Mouse (Mus musculus) heart, embryonic 13.5 days (tissue): ENCODE measurements at regions not wholly inside any gene's neighbourhood (a gene's known extent, or its start where the extent isn't known, plus 50 kb on each side); places are given as distances from the start of the nearest gene placed in this dataset.

Experiments used
- ATAC-seq: fragments of 200-750 bp; cut with Nextera tagmentation; 2 replicates; pipeline ENCODE4 v1.8.0; 2017; ENCODE audit warnings: moderate TSS enrichment; ENCODE audit not compliant: insufficient number of reproducible peaks, low FRiP score, low TSS enrichment; ENCODE audit errors: extremely low read depth
- H3K27ac ChIP-seq: fragments of 300-500 bp; sonication (generic); replicated peaks from 2 replicates; pipeline ENCODE4 v1.5.1; 2015; ENCODE audit warnings: moderate library complexity, mild to moderate bottlenecking, inconsistent platforms
- H3K27me3 ChIP-seq: fragments of 300-500 bp; sonication (generic); replicated peaks from 2 replicates; pipeline ENCODE4 v1.6.1; 2015; ENCODE audit warnings: mild to moderate bottlenecking, inconsistent platforms
- H3K36me3 ChIP-seq: fragments of 300-500 bp; sonication (generic); 2 replicates; pipeline ENCODE4 v1.6.1; 2015; ENCODE audit warnings: mild to moderate bottlenecking, inconsistent platforms
- H3K4me1 ChIP-seq: fragments of 300-500 bp; sonication (generic); 2 replicates; pipeline ENCODE4 v1.6.1; 2015; ENCODE audit warnings: inconsistent platforms
- H3K4me2 ChIP-seq: fragments of 300-500 bp; sonication (generic); 2 replicates; pipeline ENCODE4 v1.6.1; 2015; ENCODE audit warnings: inconsistent platforms, mild to moderate bottlenecking, moderate library complexity
- H3K4me3 ChIP-seq: fragments of 300-500 bp; sonication (generic); 2 replicates; pipeline ENCODE4 v1.5.1; 2015; ENCODE audit warnings: moderate library complexity, mild to moderate bottlenecking, inconsistent platforms
- H3K9ac ChIP-seq: fragments of 300-500 bp; sonication (generic); 2 replicates; pipeline ENCODE4 v1.6.1; 2015; ENCODE audit warnings: inconsistent platforms, mild to moderate bottlenecking, moderate library complexity
- H3K9me3 ChIP-seq: fragments of 300-500 bp; sonication (generic); 2 replicates; pipeline ENCODE4 v1.6.1; 2016; ENCODE audit warnings: inconsistent platforms
- WGBS: fragments of 180-500 bp; shearing (Covaris S2); methylation state at CpG from one replicate; pipeline ENCODE4 v1.1.7; 2015; ENCODE audit warnings: mixed read lengths; 5-methylcytosine and 5-hydroxymethylcytosine counted together

DNA sequence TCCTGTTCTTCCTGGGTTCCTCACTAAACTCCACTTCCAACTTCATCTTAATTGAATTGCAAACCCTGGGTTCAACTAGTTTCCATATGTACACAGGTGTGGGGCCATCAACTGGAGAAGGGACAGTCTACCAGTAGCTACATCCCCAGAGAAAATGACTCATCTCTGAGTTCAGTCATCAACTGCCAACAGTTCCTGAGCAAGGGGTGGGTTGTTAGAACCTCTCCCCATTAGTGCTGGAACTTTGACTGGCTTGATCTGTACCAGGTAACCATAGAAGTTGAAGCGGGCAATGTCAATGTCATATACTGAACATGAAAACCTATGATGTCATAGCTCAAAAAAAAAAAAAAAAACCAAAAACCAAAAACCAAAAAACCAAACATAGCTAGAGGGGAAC is 69.8 kb downstream of the Gm21750 start:
- Histone ChIP-seq H3K4me3 (no peak overlapping the region), H3K4me2 (no peak overlapping the region), H3K9ac (no peak overlapping the region), H3K27ac (no peak overlapping the region), H3K4me1 (peaks cover 15% of the 10 kb centered on the region), H3K36me3 (no peaks in the 10 kb centered on the region), H3K9me3 (no peaks in the 10 kb centered on the region), H3K27me3 (no peaks in the 10 kb centered on the region)
- no peak for ATAC-seq
- WGBS = 82% methylated on average over 1 of the region's 1 CpGs

- 35% methylated on average over 3 of the region's 3 CpGs for WGBS
- H3K27ac ChIP-seq = no peak overlapping the region
- no peak overlapping the region for H3K4me3 ChIP-seq
- no peak overlapping the region for H3K9ac ChIP-seq
- ATAC-seq = no peak
- H3K36me3 ChIP-seq = no peaks in the 10 kb centered on the region
- peaks cover 15% of the 10 kb centered on the region for H3K4me1 ChIP-seq
- no peaks in the 10 kb centered on the region for H3K9me3 ChIP-seq
- H3K4me2 ChIP-seq = no peak overlapping the region
- H3K27me3 ChIP-seq = no peaks in the 10 kb centered on the region
Observed at GRCm38 (mm10) chr14:73732161-73732560, 71.1 kb downstream of the Gm21750 start.

GRCm38 (mm10) chr14:73750790-73751189 is 89.8 kb downstream of the Gm21750 start:
- Histone ChIP-seq H3K36me3 (no peaks in the 10 kb centered on the region), H3K9ac (no peak overlapping the region), H3K4me3 (no peak overlapping the region), H3K4me1 (no peaks in the 10 kb centered on the region), H3K27ac (no peak overlapping the region), H3K4me2 (no peak overlapping the region), H3K9me3 (no peaks in the 10 kb centered on the region), H3K27me3 (no peaks in the 10 kb centered on the region)
- WGBS = 48% methylated on average over 6 of the region's 6 CpGs
- no peak for ATAC-seq

- Histone ChIP-seq H3K9me3 (no peaks in the 10 kb centered on the region), H3K36me3 (no peaks in the 10 kb centered on the region), H3K9ac (no peak overlapping the region), H3K4me2 (no peak overlapping the region), H3K27ac (no peak overlapping the region), H3K4me1 (no peaks in the 10 kb centered on the region), H3K27me3 (no peaks in the 10 kb centered on the region), H3K4me3 (no peak overlapping the region)
- WGBS = 26% methylated on average over 1 of the region's 1 CpGs
- no peak for ATAC-seq
Observed at GRCm38 (mm10) chr14:73759986-73760385, 99.0 kb downstream of the Gm21750 start.

DNA sequence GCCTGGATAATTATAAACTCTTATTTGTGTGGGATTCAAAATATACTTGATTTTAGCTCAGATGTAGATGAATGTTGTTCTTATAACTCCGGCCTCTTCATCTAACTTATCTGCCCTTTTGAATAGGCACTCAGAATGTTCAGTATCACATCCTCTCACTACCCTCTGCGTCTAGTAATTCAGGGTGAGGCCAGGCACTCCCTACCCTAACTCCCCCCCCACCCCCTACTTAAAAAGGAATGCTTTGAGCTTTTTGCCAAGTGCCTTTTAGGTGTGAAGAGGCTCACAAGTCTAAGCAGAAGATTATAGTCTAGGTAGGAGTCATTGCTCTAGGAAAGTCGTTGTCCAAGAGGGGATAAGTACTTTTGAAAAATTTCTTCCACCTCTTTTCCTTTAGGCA is 111.9 kb downstream of the Gm21750 start:
- no peak overlapping the region for H3K27ac ChIP-seq
- no peak overlapping the region for H3K4me3 ChIP-seq
- H3K9ac ChIP-seq = no peak overlapping the region
- no peaks in the 10 kb centered on the region for H3K36me3 ChIP-seq
- no peaks in the 10 kb centered on the region for H3K9me3 ChIP-seq
- 37% methylated on average over 3 of the region's 3 CpGs for WGBS
- no peaks in the 10 kb centered on the region for H3K27me3 ChIP-seq
- no peak overlapping the region for H3K4me2 ChIP-seq
- ATAC-seq = no peak
- no peaks in the 10 kb centered on the region for H3K4me1 ChIP-seq

- H3K27me3 ChIP-seq = no peaks in the 10 kb centered on the region
- WGBS = 24% methylated on average over 1 of the region's 1 CpGs
Observed at GRCm38 (mm10) chr14:73773810-73774209, 112.8 kb downstream of the Gm21750 start.

GRCm38 (mm10) chr14:73776066-73776465 is 115.0 kb downstream of the Gm21750 start:
- no peak; the same call in 1 of the 2 replicates for ATAC-seq
- Histone ChIP-seq H3K27ac (no peak overlapping the region), H3K27me3 (no peaks in the 10 kb centered on the region), H3K4me2 (no peak overlapping the region), H3K4me1 (no peaks in the 10 kb centered on the region), H3K9me3 (no peaks in the 10 kb centered on the region), H3K4me3 (no peak overlapping the region), H3K9ac (no peak overlapping the region), H3K36me3 (no peaks in the 10 kb centered on the region)
- 6% methylated on average over 1 of the region's 1 CpGs for WGBS

More at GRCm38 (mm10) chr14:73773810-73774209, 112.8 kb downstream of the Gm21750 start:
- no peaks in the 10 kb centered on the region for H3K4me1 ChIP-seq
- no peak for ATAC-seq
- H3K4me3 ChIP-seq = no peak overlapping the region
- no peaks in the 10 kb centered on the region for H3K9me3 ChIP-seq
- no peaks in the 10 kb centered on the region for H3K36me3 ChIP-seq
- H3K4me2 ChIP-seq = no peak overlapping the region
- no peak overlapping the region for H3K9ac ChIP-seq
- H3K27ac ChIP-seq = no peak overlapping the region

DNA sequence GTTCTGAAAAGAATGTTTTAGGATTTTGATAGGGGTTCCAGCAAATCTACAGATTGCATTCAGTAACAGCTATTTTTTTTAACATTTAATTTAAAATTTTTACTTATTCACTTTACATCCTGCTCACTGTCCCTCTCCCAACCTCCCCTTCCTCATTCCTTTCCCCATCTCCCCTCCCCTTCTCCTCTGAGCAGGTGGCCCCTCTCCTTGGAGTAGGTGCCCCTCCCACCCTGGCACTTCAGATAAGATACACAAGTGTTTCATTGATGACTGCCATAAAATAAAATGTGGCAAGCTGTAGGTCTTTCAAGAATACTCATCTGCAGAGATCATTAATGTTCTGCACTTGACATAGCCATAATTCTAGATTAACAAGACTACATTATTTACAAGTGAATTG is 146.1 kb downstream of the Gm21750 start:
- no peaks in the 10 kb centered on the region for H3K9me3 ChIP-seq
- no peak for ATAC-seq
- no peaks in the 10 kb centered on the region for H3K36me3 ChIP-seq
- no peak overlapping the region for H3K9ac ChIP-seq
- H3K27ac ChIP-seq = no peak overlapping the region
- no peaks in the 10 kb centered on the region for H3K4me1 ChIP-seq
- no peak overlapping the region for H3K4me3 ChIP-seq
- H3K27me3 ChIP-seq = no peaks in the 10 kb centered on the region
- H3K4me2 ChIP-seq = no peak overlapping the region

GRCm38 (mm10) chr14:73838890-73839289 is 177.9 kb downstream of the Gm21750 start:
- ATAC-seq = no peak
- Histone ChIP-seq H3K36me3 (no peaks in the 10 kb centered on the region), H3K9ac (no peak overlapping the region), H3K4me2 (no peak overlapping the region), H3K27ac (no peak overlapping the region), H3K27me3 (no peaks in the 10 kb centered on the region), H3K9me3 (no peaks in the 10 kb centered on the region), H3K4me3 (no peak overlapping the region), H3K4me1 (no peaks in the 10 kb centered on the region)
- 50% methylated on average over 6 of the region's 6 CpGs for WGBS

DNA sequence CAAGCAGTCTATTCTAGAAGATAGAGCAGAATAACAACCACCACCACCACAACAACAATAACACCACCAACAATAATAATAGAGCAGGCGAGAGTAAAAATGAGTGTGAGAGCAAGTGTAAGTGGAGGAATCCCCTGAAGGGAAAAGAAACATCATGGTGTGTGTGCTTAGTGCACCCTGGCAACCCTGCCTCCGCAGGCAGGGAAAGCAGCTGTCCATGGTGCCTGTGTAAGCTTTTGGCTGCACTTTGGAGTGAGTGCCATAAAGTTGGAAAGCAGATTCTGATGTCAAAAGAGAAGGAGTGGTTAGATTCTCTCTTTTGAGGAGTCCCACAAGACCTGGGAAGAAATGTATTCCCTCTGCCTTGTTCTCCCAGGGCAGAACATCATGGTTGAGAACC is 200.8 kb downstream of the Gm21750 start:
- H3K4me2 ChIP-seq = no peak overlapping the region
- no peaks in the 10 kb centered on the region for H3K4me1 ChIP-seq
- no peak overlapping the region for H3K4me3 ChIP-seq
- H3K36me3 ChIP-seq = no peaks in the 10 kb centered on the region
- H3K27ac ChIP-seq = no peak overlapping the region
- no peak for ATAC-seq
- H3K9ac ChIP-seq = no peak overlapping the region
- H3K27me3 ChIP-seq = no peaks in the 10 kb centered on the region
- 18% methylated on average over 2 of the region's 2 CpGs for WGBS
- no peaks in the 10 kb centered on the region for H3K9me3 ChIP-seq

- no peak overlapping the region for H3K4me2 ChIP-seq
- no peaks in the 10 kb centered on the region for H3K9me3 ChIP-seq
- H3K9ac ChIP-seq = no peak overlapping the region
- H3K27ac ChIP-seq = no peak overlapping the region
- H3K4me3 ChIP-seq = no peak overlapping the region
- no peak for ATAC-seq
- H3K36me3 ChIP-seq = no peaks in the 10 kb centered on the region
- no peaks in the 10 kb centered on the region for H3K27me3 ChIP-seq
- no peaks in the 10 kb centered on the region for H3K4me1 ChIP-seq
Observed at GRCm38 (mm10) chr14:73874337-73874736, 213.3 kb downstream of the Gm21750 start.

GRCm38 (mm10) chr14:73875916-73876315 is 214.9 kb downstream of the Gm21750 start:
- H3K4me3 ChIP-seq = no peak overlapping the region
- no peaks in the 10 kb centered on the region for H3K4me1 ChIP-seq
- no peak for ATAC-seq
- no peak overlapping the region for H3K27ac ChIP-seq
- no peaks in the 10 kb centered on the region for H3K27me3 ChIP-seq
- no peaks in the 10 kb centered on the region for H3K9me3 ChIP-seq
- 73% methylated on average over 3 of the region's 3 CpGs for WGBS
- H3K9ac ChIP-seq = no peak overlapping the region
- H3K36me3 ChIP-seq = no peaks in the 10 kb centered on the region
- no peak overlapping the region for H3K4me2 ChIP-seq

DNA sequence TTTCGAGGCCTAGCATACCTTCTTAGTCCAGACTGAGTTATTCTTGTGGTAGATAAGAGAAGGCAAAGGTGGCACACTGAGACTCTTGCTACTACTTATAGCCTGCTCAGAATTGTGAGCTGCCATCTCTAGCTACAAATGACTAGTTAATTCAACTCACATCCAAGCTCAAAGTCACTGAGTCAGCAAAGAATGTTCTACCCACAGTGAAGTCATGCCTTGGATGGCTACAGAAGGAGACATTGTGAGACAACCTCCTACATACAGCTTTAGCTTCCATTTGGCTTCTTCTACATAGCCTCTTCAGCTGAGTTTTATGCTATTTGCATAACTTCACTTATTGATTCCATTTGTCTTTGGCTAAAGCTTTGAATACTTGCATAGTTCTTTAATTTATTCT is 217.2 kb downstream of the Gm21750 start:
- no peak overlapping the region for H3K9ac ChIP-seq
- no peaks in the 10 kb centered on the region for H3K36me3 ChIP-seq
- WGBS = 70% methylated on average over 1 of the region's 1 CpGs
- ATAC-seq = no peak
- H3K4me1 ChIP-seq = no peaks in the 10 kb centered on the region
- H3K4me3 ChIP-seq = no peak overlapping the region
- no peak overlapping the region for H3K27ac ChIP-seq
- no peaks in the 10 kb centered on the region for H3K27me3 ChIP-seq
- no peak overlapping the region for H3K4me2 ChIP-seq
- H3K9me3 ChIP-seq = no peaks in the 10 kb centered on the region; the same call in 1 of the 2 replicates
